Mouse (Mus musculus): ENCODE results near the gene Ptprs. TPM values are rescaled to one million over a fixed set of nuclear protein-coding genes. Genes with fewer than 3 reads are reported as not detected.
A peak's percentile ranks its signal among the peaks of the same experiment; 100 is the strongest.
"Not testable (repeated sequence)": the region's sequence is repeated elsewhere in the genome, so short reads cannot be mapped to it uniquely, and the experiment has no call there.

The Ptprs gene
- polyA plus RNA-seq, 1 experiment from 2014 or later: 210 TPM

DNA sequence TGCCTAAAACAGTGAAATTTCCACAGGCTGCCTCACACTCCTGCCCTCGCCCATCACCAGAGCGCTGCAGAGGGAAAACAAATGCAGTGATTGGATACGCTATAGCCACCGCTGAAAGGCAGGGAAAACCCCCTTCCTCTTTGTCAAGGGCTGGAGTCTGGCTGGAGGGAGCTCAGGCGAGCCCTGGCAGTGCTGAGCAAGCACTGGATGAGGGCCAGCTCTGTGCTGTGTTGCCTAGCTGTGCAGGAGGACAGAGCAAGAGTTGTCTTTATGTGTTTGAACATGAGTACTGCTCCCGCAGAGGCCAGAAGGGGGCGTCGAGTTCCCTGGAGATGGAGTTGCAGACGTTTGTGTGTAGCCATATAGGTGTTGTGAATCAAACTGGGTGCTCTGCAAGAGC lies 26.2 kb upstream of the Ptprs start:
- no peak overlapping the region for H3K4me2 ChIP-seq (ENCODE audit: low read depth, low read length, severe bottlenecking)
- H3K9me3 ChIP-seq (ENCODE audit: control insufficient read depth, low read length): no peaks in the 10 kb centered on the region
- ATAC-seq (replicated peaks; ENCODE audit: low FRiP score) (no peak), DNase-seq (ENCODE audit: low spot score) (no peak)
- peak overlapping the region; percentile 25 for H3K27ac ChIP-seq (ENCODE audit: low read depth, low read length)
- WGBS: 37% methylated on average over 9 of the region's 9 CpGs
- H3K9ac ChIP-seq (ENCODE audit: low read length): no peak overlapping the region
- no peaks in the 10 kb centered on the region for H3K27me3 ChIP-seq (ENCODE audit: control insufficient read depth, insufficient read depth, low read length)
- H3K36me3 ChIP-seq (ENCODE audit: control insufficient read depth, insufficient read depth, low read length): no peaks in the 10 kb centered on the region
- peaks cover 8% of the 10 kb centered on the region; the same call in 1 of the 2 replicates for H3K4me1 ChIP-seq (replicated peaks; ENCODE audit: control insufficient read depth, insufficient read depth, low read length)
- no peak overlapping the region for H3K4me3 ChIP-seq (ENCODE audit: low read depth, low read length)

GRCm38 (mm10) chr17:56501635-56502400 lies 25.5 kb upstream of the Ptprs start:
- whole genome bisulfite sequencing: 61% methylated on average over 2 of the region's 2 CpGs
- H3K4me3 ChIP-seq (ENCODE audit: low read depth, low read length); H3K9me3 ChIP-seq (ENCODE audit: control insufficient read depth, low read length); H3K36me3 ChIP-seq (ENCODE audit: control insufficient read depth, insufficient read depth, low read length); DNase-seq (ENCODE audit: low spot score); ATAC-seq (replicated peaks; ENCODE audit: low FRiP score); H3K27me3 ChIP-seq (ENCODE audit: control insufficient read depth, insufficient read depth, low read length); H3K9ac ChIP-seq (ENCODE audit: low read length); H3K4me2 ChIP-seq (ENCODE audit: low read depth, low read length, severe bottlenecking); H3K4me1 ChIP-seq (replicated peaks; ENCODE audit: control insufficient read depth, insufficient read depth, low read length): not testable (repeated sequence)
- H3K27ac ChIP-seq (ENCODE audit: low read depth, low read length): peak overlapping the region; percentile 25; the same call in 1 of the 2 replicates

- Histone ChIP-seq H3K4me3 (ENCODE audit: low read depth, low read length) (no peak overlapping the region), H3K27me3 (ENCODE audit: control insufficient read depth, insufficient read depth, low read length) (no peaks in the 10 kb centered on the region), H3K27ac (ENCODE audit: low read depth, low read length) (no peak overlapping the region), H3K4me1 (replicated peaks; ENCODE audit: control insufficient read depth, insufficient read depth, low read length) (0 out of 2 replicates have a peak, but pooled peaks cover 2% of the 10 kb centered on the region), H3K9me3 (ENCODE audit: control insufficient read depth, low read length) (peaks cover 8% of the 10 kb centered on the region), H3K36me3 (ENCODE audit: control insufficient read depth, insufficient read depth, low read length) (no peaks in the 10 kb centered on the region), H3K9ac (ENCODE audit: low read length) (no peak overlapping the region), H3K4me2 (ENCODE audit: low read depth, low read length, severe bottlenecking) (no peak overlapping the region)
- DNase-seq (ENCODE audit: low spot score) (no peak), ATAC-seq (replicated peaks; ENCODE audit: low FRiP score) (no peak)
- WGBS: 73% methylated on average over 5 of the region's 5 CpGs
These were observed 22.9 kb upstream of the Ptprs start for GRCm38 (mm10) chr17:56499229-56499628.

DNA sequence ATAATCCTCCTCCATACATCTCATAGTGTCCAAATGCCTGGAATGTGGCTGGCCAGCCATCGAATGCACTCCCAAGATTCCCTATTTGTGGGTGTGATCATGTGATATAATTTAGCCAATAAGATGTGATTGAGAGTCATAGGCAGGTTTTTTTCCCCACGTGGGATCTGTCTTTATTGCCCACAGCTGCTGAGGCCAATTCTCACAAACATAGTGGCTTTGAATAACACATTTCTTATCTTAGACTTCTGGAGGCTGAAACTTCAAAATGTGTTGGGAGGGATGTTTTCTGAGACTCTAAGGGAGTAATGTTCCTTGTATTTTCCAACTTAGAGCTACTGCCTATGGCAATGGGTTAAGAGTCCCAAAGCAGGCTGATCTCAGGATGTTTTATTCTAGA lies 18.2 kb upstream of the Ptprs start:
- H3K36me3 ChIP-seq (ENCODE audit: control insufficient read depth, insufficient read depth, low read length): no peaks in the 10 kb centered on the region
- H3K27me3 ChIP-seq (ENCODE audit: control insufficient read depth, insufficient read depth, low read length): no peaks in the 10 kb centered on the region
- 0 out of 2 replicates have a peak, but pooled peaks cover 2% of the 10 kb centered on the region for H3K4me1 ChIP-seq (replicated peaks; ENCODE audit: control insufficient read depth, insufficient read depth, low read length)
- no peak overlapping the region for H3K4me3 ChIP-seq (ENCODE audit: low read depth, low read length)
- no peak overlapping the region for H3K4me2 ChIP-seq (ENCODE audit: low read depth, low read length, severe bottlenecking)
- H3K27ac ChIP-seq (ENCODE audit: low read depth, low read length): no peak overlapping the region
- H3K9me3 ChIP-seq (ENCODE audit: control insufficient read depth, low read length): peaks cover 24% of the 10 kb centered on the region
- no peak for ATAC-seq (replicated peaks; ENCODE audit: low FRiP score)
- DNase-seq (ENCODE audit: low spot score): no peak
- 72% methylated on average over 2 of the region's 2 CpGs for WGBS
- H3K9ac ChIP-seq (ENCODE audit: low read length): no peak overlapping the region

DNA sequence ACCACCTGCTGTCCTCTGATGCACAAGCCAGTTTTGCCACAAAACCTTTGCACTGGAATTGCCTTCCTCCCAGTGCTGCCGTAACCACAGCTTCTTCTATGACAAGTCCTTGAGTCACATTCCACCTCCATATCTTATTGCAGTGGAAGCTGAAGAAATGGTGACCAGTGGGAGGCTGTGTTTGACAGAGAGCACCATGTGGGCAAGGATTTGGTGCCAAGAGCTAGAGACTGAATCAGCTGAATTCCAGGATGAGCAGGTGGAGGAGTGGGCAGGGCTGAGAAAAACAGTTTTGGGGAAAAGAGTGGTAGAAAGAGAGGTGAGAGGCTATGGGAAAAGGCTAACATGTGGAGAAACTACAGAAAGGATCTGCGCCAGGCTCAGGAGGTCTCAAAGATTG lies 17.6 kb upstream of the Ptprs start:
- H3K4me3 ChIP-seq (ENCODE audit: low read depth, low read length): no peak overlapping the region
- H3K9ac ChIP-seq (ENCODE audit: low read length): no peak overlapping the region
- peaks cover under 1% of the 10 kb centered on the region; the same call in 1 of the 2 replicates for H3K4me1 ChIP-seq (replicated peaks; ENCODE audit: control insufficient read depth, insufficient read depth, low read length)
- WGBS: 87% methylated on average over 2 of the region's 2 CpGs
- H3K4me2 ChIP-seq (ENCODE audit: low read depth, low read length, severe bottlenecking): no peak overlapping the region
- H3K27ac ChIP-seq (ENCODE audit: low read depth, low read length): no peak overlapping the region
- no peak for DNase-seq (ENCODE audit: low spot score)
- no peaks in the 10 kb centered on the region for H3K36me3 ChIP-seq (ENCODE audit: control insufficient read depth, insufficient read depth, low read length)
- peaks cover 24% of the 10 kb centered on the region for H3K9me3 ChIP-seq (ENCODE audit: control insufficient read depth, low read length)
- H3K27me3 ChIP-seq (ENCODE audit: control insufficient read depth, insufficient read depth, low read length): no peaks in the 10 kb centered on the region
- no peak for ATAC-seq (replicated peaks; ENCODE audit: low FRiP score)

- Histone ChIP-seq H3K36me3 (ENCODE audit: control insufficient read depth, insufficient read depth, low read length) (no peaks in the 10 kb centered on the region), H3K4me2 (ENCODE audit: low read depth, low read length, severe bottlenecking) (no peak overlapping the region), H3K27me3 (ENCODE audit: control insufficient read depth, insufficient read depth, low read length) (no peaks in the 10 kb centered on the region), H3K27ac (ENCODE audit: low read depth, low read length) (no peak overlapping the region), H3K9me3 (ENCODE audit: control insufficient read depth, low read length) (peaks cover 24% of the 10 kb centered on the region), H3K4me3 (ENCODE audit: low read depth, low read length) (no peak overlapping the region), H3K4me1 (replicated peaks; ENCODE audit: control insufficient read depth, insufficient read depth, low read length) (peaks cover 16% of the 10 kb centered on the region), H3K9ac (ENCODE audit: low read length) (no peak overlapping the region)
- WGBS: 81% methylated on average over 7 of the region's 7 CpGs
- ATAC-seq (replicated peaks; ENCODE audit: low FRiP score) (no peak), DNase-seq (ENCODE audit: low spot score) (no peak)
These were observed 14.3 kb upstream of the Ptprs start for GRCm38 (mm10) chr17:56490438-56491152.

DNA sequence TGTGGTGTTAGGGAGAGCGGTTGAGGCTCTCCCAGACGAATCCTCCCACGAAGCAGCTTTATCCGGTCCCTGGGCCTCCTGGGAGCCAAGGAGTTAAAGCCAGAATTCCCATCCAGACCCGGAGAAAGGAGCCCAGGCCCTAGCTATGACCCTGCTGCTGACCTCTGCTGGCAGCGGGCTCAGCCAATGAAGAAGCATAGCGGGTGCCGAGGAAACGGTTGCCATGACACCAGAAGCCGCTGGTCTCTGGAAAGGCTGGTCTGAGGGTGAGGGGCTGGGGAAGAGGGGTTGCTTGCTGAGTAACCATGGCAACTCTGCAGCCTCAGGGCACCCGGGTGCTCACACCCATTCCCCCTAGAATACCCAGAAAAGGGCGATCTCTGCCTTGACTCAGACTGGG lies 11.7 kb upstream of the Ptprs start:
- peak; percentile 91 for ATAC-seq (replicated peaks; ENCODE audit: low FRiP score)
- 0 out of 2 replicates have a peak overlapping the region, but pooled peaks have one; percentile 20 for H3K9ac ChIP-seq (ENCODE audit: low read length)
- 4% methylated on average over 12 of the region's 12 CpGs for WGBS
- H3K4me1 ChIP-seq (replicated peaks; ENCODE audit: control insufficient read depth, insufficient read depth, low read length): peaks cover 16% of the 10 kb centered on the region
- DNase-seq (ENCODE audit: low spot score): peak; percentile 90
- H3K36me3 ChIP-seq (ENCODE audit: control insufficient read depth, insufficient read depth, low read length): no peaks in the 10 kb centered on the region
- H3K9me3 ChIP-seq (ENCODE audit: control insufficient read depth, low read length): peaks cover 4% of the 10 kb centered on the region; the same call in 1 of the 2 replicates
- 0 out of 2 replicates have a peak overlapping the region, but pooled peaks have one; percentile 2 for H3K4me2 ChIP-seq (ENCODE audit: low read depth, low read length, severe bottlenecking)
- no peaks in the 10 kb centered on the region for H3K27me3 ChIP-seq (ENCODE audit: control insufficient read depth, insufficient read depth, low read length)
- H3K27ac ChIP-seq (ENCODE audit: low read depth, low read length): peak overlapping the region; percentile 86
- no peak overlapping the region for H3K4me3 ChIP-seq (ENCODE audit: low read depth, low read length)

DNA sequence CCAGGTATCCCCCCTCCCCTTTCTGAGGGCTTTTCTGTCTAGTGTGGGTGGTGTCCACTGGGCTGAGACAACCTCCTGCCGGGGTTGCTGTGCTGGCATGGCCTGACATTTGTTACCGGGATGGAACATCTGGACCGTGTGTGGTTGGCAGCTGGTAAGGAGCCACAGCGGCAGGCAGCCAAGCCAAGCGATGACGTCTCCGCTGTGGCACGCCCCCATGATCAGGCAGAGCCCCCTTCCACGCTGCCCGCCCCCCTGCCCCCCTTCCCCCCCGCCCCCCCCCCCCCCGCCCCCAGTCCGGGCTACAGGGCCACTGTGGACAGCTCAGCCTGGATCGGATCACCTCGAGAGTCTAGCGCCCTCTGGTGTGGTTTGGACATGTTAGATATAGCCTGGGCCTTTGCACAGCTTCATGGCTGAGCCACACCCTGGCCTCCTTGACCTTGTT lies 11.2 kb upstream of the Ptprs start:
- 3% methylated on average over 11 of the region's 16 CpGs for WGBS
- DNase-seq (ENCODE audit: low spot score) (peak; percentile 84), ATAC-seq (replicated peaks; ENCODE audit: low FRiP score) (peak; percentile 90)
- no peaks in the 10 kb centered on the region for H3K9me3 ChIP-seq (ENCODE audit: control insufficient read depth, low read length)
- H3K4me2 ChIP-seq (ENCODE audit: low read depth, low read length, severe bottlenecking): 0 out of 2 replicates have a peak overlapping the region, but pooled peaks have one; percentile 18
- H3K9ac ChIP-seq (ENCODE audit: low read length): no peak overlapping the region
- H3K27ac ChIP-seq (ENCODE audit: low read depth, low read length): peak overlapping the region; percentile 86
- H3K36me3 ChIP-seq (ENCODE audit: control insufficient read depth, insufficient read depth, low read length): no peaks in the 10 kb centered on the region
- no peak overlapping the region for H3K4me3 ChIP-seq (ENCODE audit: low read depth, low read length)
- peaks cover 16% of the 10 kb centered on the region for H3K4me1 ChIP-seq (replicated peaks; ENCODE audit: control insufficient read depth, insufficient read depth, low read length)
- no peaks in the 10 kb centered on the region for H3K27me3 ChIP-seq (ENCODE audit: control insufficient read depth, insufficient read depth, low read length)
